In the genomic region with DNA sequence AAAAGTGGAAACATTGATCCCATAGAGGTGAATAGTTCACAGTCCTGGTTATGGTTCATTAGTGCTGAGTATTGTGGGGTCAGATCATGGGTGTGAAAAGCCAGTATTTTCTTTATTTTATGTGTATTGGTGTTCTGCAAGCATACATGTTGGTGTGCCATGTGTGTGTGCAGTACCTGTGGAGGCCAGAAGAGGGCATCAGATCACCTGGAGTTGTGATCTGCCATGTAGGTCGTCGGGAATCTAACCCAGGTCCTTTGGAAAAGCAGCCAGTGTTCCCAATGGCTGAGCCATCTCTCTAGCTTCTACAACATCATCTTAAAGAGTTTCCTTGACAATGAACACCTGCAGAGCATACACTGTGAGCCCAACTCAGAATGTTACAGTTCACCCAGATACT, we compare ENCODE assay signal across 21 mouse cellular contexts. TPM values are rescaled to one million over a fixed set of nuclear protein-coding genes. Genes with fewer than 3 reads are reported as not detected.
DNase-seq lines count a peak whose midpoint lies in the region; ATAC-seq and TF ChIP-seq lines count a peak whose summit lies in the region.
"Had no signal": no experiment of that assay in that cellular context is flagged by ENCODE, and none has a peak within 500 bp of the region (broad histone marks: within the 10 kb centered on the region; RNA-seq: fewer than 3 reads in every experiment).

No protein-coding gene starts in this region.

- ATAC-seq in hindbrain, postnatal 0 days, result no peak
- ATAC-seq in hindbrain, embryonic 16.5 days, result no peak
- ATAC-seq in lung, embryonic 14.5 days (ENCODE audit: insufficient read depth), result no peak
- no peak for ATAC-seq in stomach, postnatal 0 days (ENCODE audit: low FRiP score, low TSS enrichment)
- ATAC-seq: activated CD4-positive, CD25-positive, alpha-beta regulatory T cell, adult 4 months had no signal

- TF ChIP-seq EP300 in MEL (IDR thresholded peaks at IDR 0.05; ENCODE audit: low read depth in 1 of 2, low read length in 2 of 2), result no peak
- TF ChIP-seq EP300 in stomach, postnatal 0 days (optimal IDR thresholded peaks at IDR 0.05), result no peak

- no peaks in the 10 kb centered on the region for H3K9me3 ChIP-seq in hindbrain, postnatal 0 days (ENCODE audit: low read length)
- H3K9me3 ChIP-seq in hindbrain, embryonic 16.5 days (ENCODE audit: control insufficient read depth, low read length), result no peaks in the 10 kb centered on the region
- H3K9me3 ChIP-seq in lung, embryonic 14.5 days (ENCODE audit: low read depth, low read length), result no peaks in the 10 kb centered on the region
- no peaks in the 10 kb centered on the region for H3K9me3 ChIP-seq in MEL (replicated peaks; ENCODE audit: insufficient read depth, low read length)
- no peaks in the 10 kb centered on the region for H3K9me3 ChIP-seq in stomach, postnatal 0 days (ENCODE audit: control insufficient read depth, low read length)
- H3K9me3 ChIP-seq: embryonic facial prominence, embryonic 15.5 days; hindbrain, embryonic 15.5 days; limb, embryonic 10.5 days; midbrain, embryonic 12.5 days had no signal

- no peak overlapping the region for H3K27ac ChIP-seq in hindbrain, postnatal 0 days
- no peak overlapping the region for H3K27ac ChIP-seq in hindbrain, embryonic 16.5 days (ENCODE audit: low read depth, low read length)
- H3K27ac ChIP-seq in lung, embryonic 14.5 days (ENCODE audit: low read depth), result no peak overlapping the region
- no peak overlapping the region for H3K27ac ChIP-seq in MEL (ENCODE audit: control insufficient read depth, low read depth, low read length)
- H3K27ac ChIP-seq in stomach, postnatal 0 days (replicated peaks), result no peak overlapping the region
- H3K27ac ChIP-seq: forebrain, embryonic 10.5 days; hindbrain, embryonic 15.5 days; limb, embryonic 10.5 days; macrophage; midbrain, embryonic 12.5 days had no signal

- no peak for TF ChIP-seq POLR2A in MEL (IDR thresholded peaks at IDR 0.05; ENCODE audit: control insufficient read depth in 1 of 2, insufficient read depth in 1 of 2, low read depth in 1 of 2, low read length in 2 of 2, poor library complexity in 1 of 2)

- no peak overlapping the region for H3K4me3 ChIP-seq in hindbrain, postnatal 0 days (ENCODE audit: low read length)
- H3K4me3 ChIP-seq in hindbrain, embryonic 16.5 days (ENCODE audit: low read length), result no peak overlapping the region
- no peak overlapping the region for H3K4me3 ChIP-seq in lung, embryonic 14.5 days (ENCODE audit: low read depth, low read length)
- H3K4me3 ChIP-seq in MEL (ENCODE audit: control insufficient read depth in 1 of 2, insufficient read depth in 1 of 2, low read depth in 2 of 2, low read length in 2 of 2), result no peak overlapping the region
- no peak overlapping the region for H3K4me3 ChIP-seq in stomach, postnatal 0 days (ENCODE audit: low read depth, low read length)
- H3K4me3 ChIP-seq: embryonic facial prominence, embryonic 15.5 days; forebrain, embryonic 10.5 days; heart, embryonic 13.5 days; hindbrain, embryonic 15.5 days; limb, embryonic 10.5 days; midbrain, embryonic 12.5 days had no signal

- DNase-seq in hindbrain, postnatal 0 days (ENCODE audit: low spot score), result no peak
- no peak for DNase-seq in lung, embryonic 14.5 days
- DNase-seq in lung, postnatal 10 days, result no peak
- DNase-seq in MEL (ENCODE audit: low read depth, low spot score), result peak; percentile 31
- no peak for DNase-seq in stomach, postnatal 0 days (ENCODE audit: low spot score)
- no peak for DNase-seq in adrenal gland, postnatal 36 days
- DNase-seq: cerebellum, postnatal 10 days; embryo, embryonic 11 days; heart, postnatal 36 days; kidney, adult 8-10 months; layer of hippocampus, postnatal 36 days; right cerebral cortex, postnatal 25 days had no signal

- no peak overlapping the region for H3K9ac ChIP-seq in hindbrain, postnatal 0 days (replicated peaks; ENCODE audit: low read length)
- no peak overlapping the region for H3K9ac ChIP-seq in hindbrain, embryonic 16.5 days (ENCODE audit: low read depth, low read length)
- H3K9ac ChIP-seq in lung, embryonic 14.5 days, result no peak overlapping the region
- no peak overlapping the region for H3K9ac ChIP-seq in MEL (ENCODE audit: control insufficient read depth, low read depth, low read length, poor library complexity, severe bottlenecking)
- no peak overlapping the region for H3K9ac ChIP-seq in stomach, postnatal 0 days (ENCODE audit: low read length)
- H3K9ac ChIP-seq: embryonic facial prominence, embryonic 15.5 days; heart, embryonic 13.5 days; hindbrain, embryonic 15.5 days; midbrain, embryonic 12.5 days had no signal

- no peaks in the 10 kb centered on the region for H3K36me3 ChIP-seq in hindbrain, postnatal 0 days (ENCODE audit: insufficient read depth, low read length)
- H3K36me3 ChIP-seq in hindbrain, embryonic 16.5 days (ENCODE audit: control insufficient read depth, insufficient read depth, low read length), result no peaks in the 10 kb centered on the region
- H3K36me3 ChIP-seq in lung, embryonic 14.5 days (ENCODE audit: insufficient read depth), result no peaks in the 10 kb centered on the region
- no peaks in the 10 kb centered on the region for H3K36me3 ChIP-seq in MEL (ENCODE audit: control insufficient read depth in 1 of 2, insufficient read depth in 2 of 2, low read length in 2 of 2)
- no peaks in the 10 kb centered on the region; the same call in 1 of the 2 replicates for H3K36me3 ChIP-seq in stomach, postnatal 0 days (ENCODE audit: control insufficient read depth, insufficient read depth, low read length)
- H3K36me3 ChIP-seq: embryonic facial prominence, embryonic 15.5 days; forebrain, embryonic 10.5 days; heart, embryonic 13.5 days; hindbrain, embryonic 15.5 days; limb, embryonic 10.5 days; midbrain, embryonic 12.5 days had no signal

- TF ChIP-seq RAD21 in MEL (IDR thresholded peaks at IDR 0.05; ENCODE audit: low read depth, low read length), result no peak; the same call in none of the 2 replicates

- H3K4me1 ChIP-seq in hindbrain, postnatal 0 days (ENCODE audit: insufficient read depth, low read length), result no peaks in the 10 kb centered on the region
- H3K4me1 ChIP-seq in hindbrain, embryonic 16.5 days (ENCODE audit: control insufficient read depth, insufficient read depth, low read depth, low read length), result no peaks in the 10 kb centered on the region
- no peaks in the 10 kb centered on the region for H3K4me1 ChIP-seq in lung, embryonic 14.5 days (ENCODE audit: insufficient read depth)
- no peaks in the 10 kb centered on the region for H3K4me1 ChIP-seq in MEL (ENCODE audit: control insufficient read depth in 1 of 2, insufficient read depth in 2 of 2, low read length in 2 of 2)
- H3K4me1 ChIP-seq in stomach, postnatal 0 days (replicated peaks; ENCODE audit: control insufficient read depth, insufficient read depth), result no peaks in the 10 kb centered on the region
- H3K4me1 ChIP-seq: forebrain, embryonic 10.5 days; hindbrain, embryonic 15.5 days; limb, embryonic 10.5 days; midbrain, embryonic 12.5 days had no signal

- TF ChIP-seq CTCF in hindbrain, postnatal 0 days (IDR thresholded peaks at IDR 0.05; ENCODE audit: low read depth), result peak; percentile 29; the same call in 1 of the 2 replicates
- peak; percentile 30 for TF ChIP-seq CTCF in lung, embryonic 14.5 days (IDR thresholded peaks at IDR 0.05; ENCODE audit: low read depth)
- TF ChIP-seq CTCF in MEL (IDR thresholded peaks at IDR 0.05 in 2 of 3, conservative IDR thresholded peaks at IDR 0.05 in 1 of 3; ENCODE audit: control insufficient read depth in 1 of 3, insufficient read depth in 1 of 3, low read depth in 2 of 3, low read length in 3 of 3, poor library complexity in 1 of 3, severe bottlenecking in 1 of 3), result peak; percentile 33 to 51 (median 45); a peak in 5 of 6 replicates
- TF ChIP-seq CTCF in stomach, postnatal 0 days (IDR thresholded peaks at IDR 0.05; ENCODE audit: low read depth), result peak; percentile 21

- no peaks in the 10 kb centered on the region for H3K27me3 ChIP-seq in hindbrain, postnatal 0 days (ENCODE audit: insufficient read depth, low read length)
- no peaks in the 10 kb centered on the region for H3K27me3 ChIP-seq in hindbrain, embryonic 16.5 days (replicated peaks; ENCODE audit: control insufficient read depth, insufficient read depth, low read length)
- no peaks in the 10 kb centered on the region for H3K27me3 ChIP-seq in lung, embryonic 14.5 days (ENCODE audit: insufficient read depth, low read length)
- no peaks in the 10 kb centered on the region for H3K27me3 ChIP-seq in MEL (ENCODE audit: control insufficient read depth in 1 of 2, insufficient read depth in 2 of 2, low read length in 2 of 2)
- H3K27me3 ChIP-seq in stomach, postnatal 0 days (ENCODE audit: control insufficient read depth, insufficient read depth, low read length), result no peaks in the 10 kb centered on the region
- H3K27me3 ChIP-seq: embryonic facial prominence, embryonic 15.5 days; hindbrain, embryonic 15.5 days; midbrain, embryonic 12.5 days had no signal

- WGBS in hindbrain, postnatal 0 days, result 86% methylated on average over 2 of the region's 2 CpGs
- 86% methylated on average over 2 of the region's 2 CpGs for WGBS in hindbrain, embryonic 16.5 days
- WGBS in lung, embryonic 14.5 days, result 79% methylated on average over 2 of the region's 2 CpGs
- 81% methylated on average over 2 of the region's 2 CpGs for WGBS in stomach, postnatal 0 days

- H3K4me2 ChIP-seq in hindbrain, postnatal 0 days (ENCODE audit: low read depth, low read length), result no peak overlapping the region
- no peak overlapping the region for H3K4me2 ChIP-seq in hindbrain, embryonic 16.5 days (ENCODE audit: low read length)
- no peak overlapping the region for H3K4me2 ChIP-seq in lung, embryonic 14.5 days
- H3K4me2 ChIP-seq in stomach, postnatal 0 days (replicated peaks; ENCODE audit: low read depth), result no peak overlapping the region
- H3K4me2 ChIP-seq: embryonic facial prominence, embryonic 15.5 days; heart, embryonic 13.5 days; hindbrain, embryonic 15.5 days; midbrain, embryonic 12.5 days had no signal

- H3K79me2 ChIP-seq in MEL (ENCODE audit: control insufficient read depth, insufficient read depth, low read length, poor library complexity), result no peaks in the 10 kb centered on the region

TF ChIP-seq in MEL, 35 proteins besides CTCF, POLR2A, EP300 and RAD21 (continues in another document):
- TF ChIP-seq ZC3H11A (IDR thresholded peaks at IDR 0.05; ENCODE audit: low read depth, low read length) (peak; percentile 15; the same call in 1 of the 2 replicates), MEF2A (IDR thresholded peaks at IDR 0.05; ENCODE audit: extremely low read depth, insufficient replicate concordance, low read depth, low read length, poor library complexity, severe bottlenecking) (no peak)

RNA-seq across cellular contexts. Expression of gene Slc7a1, which starts 45.3 kb away (rescaled TPM):
- total RNA-seq in hindbrain, postnatal 0 days (2014; rRNA removed), result 58.5 and 71.1 TPM in 2 replicates
- polyA plus RNA-seq in hindbrain, postnatal 0 days (2015; fragmentation: Nextera tagmentation; extraction: Ambion mirVana), result 35.3 and 42.3 TPM in 2 replicates
- polyA plus RNA-seq in hindbrain, embryonic 16.5 days (2015; fragmentation: Nextera tagmentation; extraction: Ambion mirVana), result 39.0 and 48.5 TPM in 2 replicates
- 28.9 and 31.3 TPM in 2 replicates for polyA plus RNA-seq in lung, embryonic 14.5 days (2014; fragmentation: Nextera tagmentation; extraction: Ambion mirVana)
- total RNA-seq in MEL (2012; rRNA removed), result 64.1 and 90.2 TPM in 2 replicates
- 100 to 1,000 TPM in 1 of 2 experiments, 10 to 100 TPM in 1; 80.9 to 133 TPM for polyA plus RNA-seq in MEL (2012; ENCODE audit: insufficient read depth in 1 of 2, insufficient read length in 2 of 2, low read depth in 1 of 2, low replicate concordance in 2 of 2, missing spikeins in 1 of 2)
- 17.8 and 20.9 TPM in 2 replicates for polyA plus RNA-seq in stomach, postnatal 0 days (2015; fragmentation: Nextera tagmentation; extraction: Ambion mirVana)
- 100 to 1,000 TPM; 103 to 112 TPM for total RNA-seq in adrenal gland, postnatal 36 days (2021)
